ENCODE assay signal across 13 mouse cellular contexts in genomic region chr2:8061687-8062086, GRCm38 (mm10).
"Had no signal": no experiment of that assay in that cellular context is flagged by ENCODE, and none has a peak within 500 bp of the region (broad histone marks: within the 10 kb centered on the region; RNA-seq: fewer than 3 reads in every experiment).

No protein-coding gene starts in this region.

- H3K4me2 ChIP-seq: limb, embryonic 13.5 days; midbrain, embryonic 12.5 days; neural tube, embryonic 15.5 days had no signal

- ATAC-seq: midbrain, embryonic 16.5 days had no signal

- DNase-seq: kidney, adult 18-20 months; kidney, postnatal 10 days; left cerebral cortex, postnatal 4 days; lung, adult 18-20 months; lung, postnatal 14 days; right cerebral cortex, adult 18-20 months; right cerebral cortex, postnatal 25 days; thymus, postnatal 4 days had no signal

- H3K4me1 ChIP-seq: limb, embryonic 13.5 days; midbrain, embryonic 12.5 days; neural tube, embryonic 15.5 days had no signal

- H3K4me3 ChIP-seq: limb, embryonic 13.5 days; midbrain, embryonic 12.5 days; neural tube, embryonic 15.5 days had no signal

- H3K9me3 ChIP-seq: limb, embryonic 13.5 days; midbrain, embryonic 12.5 days; neural tube, embryonic 15.5 days had no signal

- H3K27ac ChIP-seq: limb, embryonic 13.5 days; liver, embryonic 14.5 days; midbrain, embryonic 12.5 days; neural tube, embryonic 15.5 days had no signal

- H3K9ac ChIP-seq: limb, embryonic 13.5 days; liver, embryonic 14.5 days; midbrain, embryonic 12.5 days; neural tube, embryonic 15.5 days had no signal

- H3K27me3 ChIP-seq: limb, embryonic 13.5 days; midbrain, embryonic 12.5 days; neural tube, embryonic 15.5 days had no signal

- H3K36me3 ChIP-seq: limb, embryonic 13.5 days; midbrain, embryonic 12.5 days; neural tube, embryonic 15.5 days had no signal
